Mouse (Mus musculus) forebrain, embryonic 12.5 days (tissue): ENCODE data around the gene Tmem127. TPM values are rescaled to one million over a fixed set of nuclear protein-coding genes. Genes with fewer than 3 reads are reported as not detected.
"Not testable (repeated sequence)": the region's sequence is repeated elsewhere in the genome, so short reads cannot be mapped to it uniquely, and the experiment has no call there.

Experiments
- ATAC-seq: fragments of 200-750 bp; cut with Nextera tagmentation; 2 replicates; pipeline ENCODE4 v1.8.0; 2017; ENCODE audit warnings: moderate TSS enrichment; ENCODE audit not compliant: low FRiP score
- H3K27ac ChIP-seq: fragments of 300-500 bp; sonication (generic); 2 replicates; pipeline ENCODE4 v1.5.1; 2016; ENCODE audit warnings: mild to moderate bottlenecking
- H3K27me3 ChIP-seq: fragments of 300-500 bp; sonication (generic); 2 replicates; pipeline ENCODE4 v1.6.1; 2016; ENCODE audit warnings: mild to moderate bottlenecking
- H3K36me3 ChIP-seq: fragments of 300-500 bp; sonication (generic); replicated peaks from 2 replicates; pipeline ENCODE4 v1.6.1; 2016; ENCODE audit warnings: mild to moderate bottlenecking
- H3K4me1 ChIP-seq: fragments of 300-500 bp; sonication (generic); 2 replicates; pipeline ENCODE4 v1.6.1; 2016
- H3K4me2 ChIP-seq: fragments of 300-500 bp; sonication (generic); 2 replicates; pipeline ENCODE4 v1.6.1; 2016; ENCODE audit warnings: mild to moderate bottlenecking, moderate library complexity
- H3K4me3 ChIP-seq: fragments of 300-500 bp; sonication (generic); replicated peaks from 2 replicates; pipeline ENCODE4 v1.5.1; 2016; ENCODE audit warnings: mild to moderate bottlenecking
- H3K9ac ChIP-seq: fragments of 300-500 bp; sonication (generic); 2 replicates; pipeline ENCODE4 v1.6.1; 2016; ENCODE audit warnings: mild to moderate bottlenecking
- H3K9me3 ChIP-seq: fragments of 300-500 bp; sonication (generic); 2 replicates; pipeline ENCODE4 v1.6.1; 2016
- WGBS: fragments of 180-500 bp; shearing (Covaris S2); methylation state at CpG from one replicate; pipeline ENCODE4 v1.1.7; 2016; 5-methylcytosine and 5-hydroxymethylcytosine counted together
- polyA plus RNA-seq: library from polyadenylated mRNA; unstranded; fragments of >200 nt; fragmentation: Nextera tagmentation; extraction: Ambion mirVana; gene quantifications from 2 replicates; pipeline ENCODE4 v1.2.1, GENCODE M21; 2016

Tmem127 gene
- polyA plus RNA-seq, 1 experiment from 2014 or later, result 29.6 TPM

- Histone ChIP-seq H3K9me3 (no peaks in the 10 kb centered on the region), H3K4me1 (peaks cover 25% of the 10 kb centered on the region), H3K9ac (peak overlapping the region; percentile 86), H3K4me2 (peak overlapping the region; percentile 69), H3K4me3 (peak overlapping the region; percentile 79), H3K27ac (peak overlapping the region; percentile 95), H3K27me3 (no peaks in the 10 kb centered on the region), H3K36me3 (no peaks in the 10 kb centered on the region)
- ATAC-seq, result peak; percentile 95
- WGBS, result under 1% methylated on average over 75 of the region's 75 CpGs
Measured at GRCm38 (mm10) chr2:127270300-127271041, 22.8 kb downstream of the Tmem127 start.

- H3K36me3 ChIP-seq, result no peaks in the 10 kb centered on the region
- no peaks in the 10 kb centered on the region for H3K9me3 ChIP-seq
- peak overlapping the region; percentile 79 for H3K4me3 ChIP-seq
- ATAC-seq, result no peak
- H3K27me3 ChIP-seq, result no peaks in the 10 kb centered on the region
- peak overlapping the region; percentile 86 for H3K9ac ChIP-seq
- peak overlapping the region; percentile 95 for H3K27ac ChIP-seq
- peak overlapping the region; percentile 69 for H3K4me2 ChIP-seq
- H3K4me1 ChIP-seq, result peaks cover 27% of the 10 kb centered on the region
- 15% methylated on average over 8 of the region's 8 CpGs for WGBS
Measured at GRCm38 (mm10) chr2:127271042-127271515, 23.4 kb downstream of the Tmem127 start.

- H3K4me2 ChIP-seq, result not testable (repeated sequence)
- peaks cover 27% of the 10 kb centered on the region for H3K4me1 ChIP-seq
- WGBS, result 92% methylated on average over 4 of the region's 4 CpGs
Measured at GRCm38 (mm10) chr2:127272049-127272448, 24.3 kb downstream of the Tmem127 start.

GRCm38 (mm10) chr2:127272806-127273205, 25.1 kb downstream of the Tmem127 start:
- Histone ChIP-seq H3K9ac (no peak overlapping the region), H3K36me3 (no peaks in the 10 kb centered on the region), H3K9me3 (no peaks in the 10 kb centered on the region), H3K4me2 (no peak overlapping the region), H3K27ac (no peak overlapping the region), H3K4me3 (no peak overlapping the region), H3K4me1 (peaks cover 27% of the 10 kb centered on the region), H3K27me3 (no peaks in the 10 kb centered on the region)
- 93% methylated on average over 3 of the region's 3 CpGs for WGBS
- ATAC-seq, result no peak

More at GRCm38 (mm10) chr2:127272049-127272448, 24.3 kb downstream of the Tmem127 start:
- not testable (repeated sequence) for H3K36me3 ChIP-seq, ATAC-seq, H3K4me3 ChIP-seq, H3K27me3 ChIP-seq, H3K9ac ChIP-seq, H3K27ac ChIP-seq, H3K9me3 ChIP-seq

- Histone ChIP-seq H3K9me3 (no peaks in the 10 kb centered on the region), H3K4me1 (peaks cover 27% of the 10 kb centered on the region), H3K27ac (no peak overlapping the region), H3K27me3 (no peaks in the 10 kb centered on the region), H3K4me3 (no peak overlapping the region), H3K9ac (no peak overlapping the region), H3K4me2 (no peak overlapping the region), H3K36me3 (0 out of 2 replicates have a peak, but pooled peaks cover 3% of the 10 kb centered on the region)
- 89% methylated on average over 2 of the region's 2 CpGs for WGBS
- ATAC-seq, result no peak
Measured at GRCm38 (mm10) chr2:127274590-127274989, 26.9 kb downstream of the Tmem127 start.

- 79% methylated on average over 5 of the region's 5 CpGs for WGBS
Measured at GRCm38 (mm10) chr2:127275551-127276320, 28.0 kb downstream of the Tmem127 start.

GRCm38 (mm10) chr2:127278162-127278561, 30.5 kb downstream of the Tmem127 start:
- Histone ChIP-seq H3K36me3 (0 out of 2 replicates have a peak, but pooled peaks cover 3% of the 10 kb centered on the region), H3K4me2 (no peak overlapping the region), H3K9ac (no peak overlapping the region), H3K4me1 (peaks cover 13% of the 10 kb centered on the region), H3K27ac (no peak overlapping the region), H3K9me3 (no peaks in the 10 kb centered on the region), H3K27me3 (no peaks in the 10 kb centered on the region), H3K4me3 (no peak overlapping the region)
- ATAC-seq, result no peak

More at GRCm38 (mm10) chr2:127275551-127276320, 28.0 kb downstream of the Tmem127 start:
- H3K4me3 ChIP-seq, result no peak overlapping the region
- H3K4me1 ChIP-seq, result peaks cover 27% of the 10 kb centered on the region
- no peak overlapping the region for H3K27ac ChIP-seq
- H3K27me3 ChIP-seq, result no peaks in the 10 kb centered on the region
- no peak overlapping the region for H3K9ac ChIP-seq
- ATAC-seq, result no peak
- H3K4me2 ChIP-seq, result no peak overlapping the region
- no peaks in the 10 kb centered on the region for H3K9me3 ChIP-seq
- 0 out of 2 replicates have a peak, but pooled peaks cover 3% of the 10 kb centered on the region for H3K36me3 ChIP-seq

- WGBS, result 83% methylated on average over 4 of the region's 4 CpGs
- Histone ChIP-seq H3K9me3 (no peaks in the 10 kb centered on the region), H3K36me3 (peaks cover 73% of the 10 kb centered on the region)
Measured at GRCm38 (mm10) chr2:127292250-127292649, 44.5 kb downstream of the Tmem127 start.

GRCm38 (mm10) chr2:127297001-127297805, 49.5 kb downstream of the Tmem127 start:
- no peaks in the 10 kb centered on the region for H3K9me3 ChIP-seq
- H3K27ac ChIP-seq, result no peak overlapping the region
- no peak overlapping the region for H3K4me2 ChIP-seq
- 95% methylated on average over 7 of the region's 7 CpGs for WGBS
- no peaks in the 10 kb centered on the region for H3K27me3 ChIP-seq
- no peaks in the 10 kb centered on the region for H3K4me1 ChIP-seq
- no peak for ATAC-seq
- H3K9ac ChIP-seq, result no peak overlapping the region
- H3K36me3 ChIP-seq, result peaks cover 88% of the 10 kb centered on the region
- H3K4me3 ChIP-seq, result no peak overlapping the region

More at GRCm38 (mm10) chr2:127292250-127292649, 44.5 kb downstream of the Tmem127 start:
- ATAC-seq, result no peak
- Histone ChIP-seq H3K27me3 (no peaks in the 10 kb centered on the region), H3K4me3 (no peak overlapping the region), H3K27ac (no peak overlapping the region), H3K4me2 (no peak overlapping the region), H3K4me1 (no peaks in the 10 kb centered on the region), H3K9ac (no peak overlapping the region)

- peaks cover 82% of the 10 kb centered on the region for H3K36me3 ChIP-seq
- H3K4me3 ChIP-seq, result no peak overlapping the region
- no peak overlapping the region for H3K27ac ChIP-seq
- no peaks in the 10 kb centered on the region for H3K9me3 ChIP-seq
- H3K4me2 ChIP-seq, result no peak overlapping the region
- ATAC-seq, result no peak
- no peaks in the 10 kb centered on the region for H3K27me3 ChIP-seq
- 100% methylated on average over 1 of the region's 1 CpGs for WGBS
- H3K4me1 ChIP-seq, result no peaks in the 10 kb centered on the region
- no peak overlapping the region for H3K9ac ChIP-seq
Measured at GRCm38 (mm10) chr2:127298056-127298455, 50.3 kb downstream of the Tmem127 start.

DNA sequence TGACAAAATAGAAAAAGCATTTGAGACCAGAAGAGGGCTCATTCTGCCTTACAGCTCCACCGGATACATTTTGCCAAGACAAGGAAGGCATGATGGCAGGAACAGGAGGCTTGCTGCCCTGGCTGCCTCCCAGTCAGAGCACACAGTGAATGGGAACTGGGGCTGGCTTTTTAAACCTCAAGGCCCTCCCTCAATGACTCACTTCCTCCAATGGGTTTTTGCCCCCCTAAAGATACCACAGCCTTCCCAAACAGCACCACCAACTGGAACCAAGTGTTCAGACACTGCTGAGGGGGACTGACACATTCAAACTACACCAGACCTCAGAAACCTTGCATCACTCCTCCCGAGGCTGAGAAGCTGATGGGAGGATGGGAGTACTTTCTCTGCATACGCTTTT, 53.0 kb downstream of the Tmem127 start:
- no peak overlapping the region for H3K27ac ChIP-seq
- peaks cover 58% of the 10 kb centered on the region for H3K36me3 ChIP-seq
- 94% methylated on average over 3 of the region's 3 CpGs for WGBS
- no peaks in the 10 kb centered on the region for H3K4me1 ChIP-seq
- ATAC-seq, result no peak
- no peak overlapping the region for H3K4me2 ChIP-seq
- H3K4me3 ChIP-seq, result no peak overlapping the region
- H3K9me3 ChIP-seq, result no peaks in the 10 kb centered on the region
- no peaks in the 10 kb centered on the region for H3K27me3 ChIP-seq
- H3K9ac ChIP-seq, result no peak overlapping the region

DNA sequence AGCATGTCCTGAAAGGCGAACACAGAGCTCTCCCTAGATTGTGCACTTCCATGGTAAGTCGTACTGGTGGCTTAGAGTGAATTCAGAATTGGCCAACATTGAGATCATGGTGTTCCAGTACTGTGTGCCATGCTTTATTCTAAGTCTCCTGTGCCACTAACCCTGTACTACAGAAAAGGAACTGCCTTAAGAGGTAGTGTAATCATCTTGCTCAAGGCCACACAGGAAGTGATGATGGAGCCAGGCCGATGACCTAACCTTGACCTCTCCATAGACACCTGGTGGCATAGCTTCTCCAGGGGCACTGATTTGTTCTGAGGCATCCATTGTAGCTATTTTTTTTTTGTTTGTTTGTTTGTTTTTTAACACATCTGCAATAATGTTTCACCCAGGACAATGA, 54.2 kb downstream of the Tmem127 start:
- Histone ChIP-seq H3K9ac (no peak overlapping the region), H3K4me3 (no peak overlapping the region), H3K4me2 (no peak overlapping the region), H3K27ac (no peak overlapping the region), H3K9me3 (no peaks in the 10 kb centered on the region), H3K27me3 (no peaks in the 10 kb centered on the region), H3K36me3 (peaks cover 46% of the 10 kb centered on the region), H3K4me1 (no peaks in the 10 kb centered on the region)
- 94% methylated on average over 3 of the region's 3 CpGs for WGBS
- no peak for ATAC-seq
